Mouse (Mus musculus) brain, embryonic 14.5 days (tissue): ENCODE measurements at regions not wholly inside any gene's neighbourhood (a gene's known extent, or its start where the extent isn't known, plus 50 kb on each side); places are given as distances from the start of the nearest gene placed in this dataset.

Source experiments
- CTCF ChIP-seq: fragments of 200-500 bp; IDR thresholded peaks from 2 replicates; pipeline ENCODE4 v1.5.1; 2012; ENCODE audit warnings: inconsistent platforms, mild to moderate bottlenecking, moderate library complexity, borderline replicate concordance; ENCODE audit not compliant: insufficient read depth, insufficient read length; ENCODE audit errors: extremely low read depth
- POLR2A ChIP-seq: fragments of 200-500 bp; IDR thresholded peaks from 2 replicates; pipeline ENCODE4 v1.6.1; 2012; ENCODE audit warnings: mild to moderate bottlenecking, inconsistent platforms, borderline replicate concordance; ENCODE audit not compliant: poor library complexity, insufficient read depth, insufficient read length, severe bottlenecking; ENCODE audit errors: extremely low read depth

GRCm38 (mm10) chr15:44869023-44869422 lies 4734.9 kb downstream of the 9330182O14Rik start:
- no peak for TF ChIP-seq POLR2A
- TF ChIP-seq CTCF: no peak
